Mouse (Mus musculus) C2C12 (cell line): Measurements from ENCODE around the gene Bad. TPM values are rescaled to one million over a fixed set of nuclear protein-coding genes. Genes with fewer than 3 reads are reported as not detected.

Experiments
- H3K27me3 ChIP-seq: one replicate; pipeline ENCODE4 v1.6.1; 2011; ENCODE audit not compliant: control insufficient read depth, insufficient read depth, insufficient read length
- H3K36me3 ChIP-seq: one replicate; pipeline ENCODE4 v1.6.1; 2011; ENCODE audit not compliant: control insufficient read depth, insufficient read depth
- H3K4me3 ChIP-seq: one replicate; pipeline ENCODE4 v1.5.1; 2011; ENCODE audit warnings: mild to moderate bottlenecking, control low read depth; ENCODE audit not compliant: poor library complexity, insufficient read depth, severe bottlenecking
- H3K79me2 ChIP-seq: one replicate; pipeline ENCODE4 v1.6.1; 2011; ENCODE audit not compliant: control insufficient read depth, insufficient read depth
- H3K79me3 ChIP-seq: one replicate; pipeline ENCODE4 v1.6.1; 2011; ENCODE audit warnings: low read depth, control low read depth
- H3ac ChIP-seq: one replicate; pipeline ENCODE3; 2011; ENCODE audit warnings: low read depth; ENCODE audit not compliant: control insufficient read depth, insufficient read length
- FOSL1 ChIP-seq: IDR thresholded peaks from one replicate; pipeline ENCODE4 v1.8.0; 2011; ENCODE audit warnings: mild to moderate bottlenecking, low read length; ENCODE audit not compliant: poor library complexity, insufficient read depth, severe bottlenecking
- MAX ChIP-seq: IDR thresholded peaks from one replicate; pipeline ENCODE4 v1.6.1; 2011; ENCODE audit warnings: mild to moderate bottlenecking, control low read depth
- microRNA-seq: library from miRNA; unstranded; fragments of <30 nt; microRNA quantifications from one replicate; pipeline ENCODE4, GENCODE M21; 2019; ENCODE audit warnings: borderline microRNAs expressed
- polyA plus RNA-seq: library from polyadenylated mRNA; unstranded; fragments of >200 nt; fragmentation: generic; extraction: Trizol; gene quantifications from one replicate; pipeline ENCODE4 v1.2.1, GENCODE M21; 2012; ENCODE audit warnings: missing spikeins

Bad gene
- polyA plus RNA-seq, 1 experiment: 84.0 TPM

GRCm38 (mm10) chr19:6999360-7000063, 57.9 kb downstream of the Bad start:
- H3ac ChIP-seq: no peak overlapping the region
- H3K79me2 ChIP-seq: no peaks in the 10 kb centered on the region
- peaks cover 7% of the 10 kb centered on the region for H3K36me3 ChIP-seq
- H3K4me3 ChIP-seq: no peak overlapping the region
- H3K27me3 ChIP-seq: no peaks in the 10 kb centered on the region
- TF ChIP-seq MAX: no peak
- no peak for TF ChIP-seq FOSL1
- H3K79me3 ChIP-seq: no peaks in the 10 kb centered on the region

Small RNA genes within 50 kb of the gene (microRNA-seq; reads per million reads assigned to microRNA genes)
- 1.8 reads per million, percentile 38 among the genes with 10 or more reads in this experiment for gene Mir6990

Other genes starting within 250 kb of the Bad start
- 103 TPM for gene Rps6ka4, start 101.2 kb upstream of the Bad start, polyA plus RNA-seq
- gene Ccdc88b, start 83.7 kb upstream of the Bad start, polyA plus RNA-seq: 0.27 TPM
- 264 TPM for gene Trmt112, start 32.2 kb upstream of the Bad start, polyA plus RNA-seq
- 270 TPM for gene Prdx5, start 31.8 kb upstream of the Bad start, polyA plus RNA-seq
- 43.2 TPM for gene Esrra, start 20.0 kb upstream of the Bad start, polyA plus RNA-seq
- gene Catsperz, start 16.5 kb upstream of the Bad start, polyA plus RNA-seq: 0.16 TPM
- gene Kcnk4, start 7.3 kb upstream of the Bad start, polyA plus RNA-seq: 0.26 TPM
- gene Gpr137, start 619 bp downstream of the Bad start, polyA plus RNA-seq: 31.2 TPM
- gene Ppp1r14b, start 33.1 kb downstream of the Bad start, polyA plus RNA-seq: 1,811 TPM
- 51.7 TPM for gene Plcb3, start 34.6 kb downstream of the Bad start, polyA plus RNA-seq
- 148 TPM for gene Fkbp2, start 38.6 kb downstream of the Bad start, polyA plus RNA-seq
- gene Vegfb, start 45.8 kb downstream of the Bad start, polyA plus RNA-seq: 37.7 TPM
- gene Dnajc4, start 50.7 kb downstream of the Bad start, polyA plus RNA-seq: 12.2 TPM
- gene Nudt22, start 54.3 kb downstream of the Bad start, polyA plus RNA-seq: 18.2 TPM
- 4.7 TPM for gene Trpt1, start 54.3 kb downstream of the Bad start, polyA plus RNA-seq
- gene Fermt3, start 77.6 kb downstream of the Bad start, polyA plus RNA-seq: 0.37 TPM
- gene Stip1, start 98.1 kb downstream of the Bad start, polyA plus RNA-seq: 309 TPM
- gene Macrod1, start 114.9 kb downstream of the Bad start, polyA plus RNA-seq: 8.3 TPM
- 0.08 TPM for gene Flrt1, start 163.9 kb downstream of the Bad start, polyA plus RNA-seq